Mouse (Mus musculus): Measurements from ENCODE around the gene Slc16a3.

The Slc16a3 gene

DNA sequence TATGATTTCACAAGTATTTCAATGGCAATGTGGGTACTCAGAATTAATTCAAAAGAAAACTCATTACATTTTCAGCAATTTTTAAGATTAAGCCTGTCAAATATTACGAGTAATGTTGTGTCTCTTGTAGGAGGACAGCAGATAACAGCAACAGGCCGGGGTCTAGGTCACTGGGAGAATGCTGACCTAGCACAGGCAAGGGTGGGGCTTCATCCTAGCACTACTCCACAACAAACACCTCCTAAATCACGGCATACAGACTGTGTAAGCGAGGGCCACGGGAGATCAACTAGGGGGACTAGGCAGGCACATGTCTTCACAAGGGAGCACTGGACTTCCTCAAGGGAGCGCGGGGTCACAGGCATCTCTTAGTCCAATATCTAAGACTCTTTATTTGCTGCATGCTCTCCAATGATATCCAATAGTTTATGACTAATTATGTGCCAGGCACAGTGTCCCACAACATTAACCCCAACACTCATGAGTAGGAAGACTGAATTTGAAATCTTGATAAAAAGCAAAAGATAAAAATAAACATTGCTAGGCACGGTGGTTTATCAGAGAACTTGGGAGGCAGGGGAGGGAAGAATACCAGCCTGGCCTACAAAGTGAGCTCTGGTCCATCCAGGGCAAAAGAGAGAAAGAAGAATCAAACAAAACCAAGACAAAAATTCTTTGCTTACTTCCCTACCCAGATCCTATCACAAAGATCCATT is 31.6 kb downstream of the Slc16a3 start:
- DNase-seq, result no peak

DNA sequence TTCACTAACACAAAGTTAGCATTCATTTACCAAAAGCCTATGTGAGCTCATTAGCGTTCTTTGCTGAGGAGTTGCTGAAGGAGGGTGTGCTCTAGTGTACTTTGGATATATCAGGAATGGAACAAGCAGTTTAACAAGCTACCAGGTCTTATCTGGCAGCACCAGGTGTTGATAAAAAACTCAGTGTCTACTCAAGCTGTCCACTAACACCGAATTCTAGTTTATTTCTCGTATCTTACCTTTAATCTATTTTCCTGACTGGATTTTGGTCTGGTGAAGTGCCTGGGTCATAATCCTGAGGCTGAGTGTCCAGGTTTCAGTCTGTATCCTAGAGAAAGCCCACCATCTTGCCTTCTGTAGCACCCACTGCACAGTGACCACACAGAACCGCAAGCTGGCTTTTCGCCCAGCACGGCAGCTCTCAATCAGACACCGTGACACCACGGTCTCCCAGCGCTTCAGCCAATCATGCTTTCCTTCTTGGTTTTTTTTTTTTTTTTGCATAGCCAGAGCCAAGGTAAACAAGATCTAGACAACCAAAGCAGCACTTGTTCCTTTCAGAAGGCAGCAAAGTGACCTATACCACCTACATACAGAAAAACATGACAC is 32.3 kb downstream of the Slc16a3 start:
- DNase-seq, result no peak

DNA sequence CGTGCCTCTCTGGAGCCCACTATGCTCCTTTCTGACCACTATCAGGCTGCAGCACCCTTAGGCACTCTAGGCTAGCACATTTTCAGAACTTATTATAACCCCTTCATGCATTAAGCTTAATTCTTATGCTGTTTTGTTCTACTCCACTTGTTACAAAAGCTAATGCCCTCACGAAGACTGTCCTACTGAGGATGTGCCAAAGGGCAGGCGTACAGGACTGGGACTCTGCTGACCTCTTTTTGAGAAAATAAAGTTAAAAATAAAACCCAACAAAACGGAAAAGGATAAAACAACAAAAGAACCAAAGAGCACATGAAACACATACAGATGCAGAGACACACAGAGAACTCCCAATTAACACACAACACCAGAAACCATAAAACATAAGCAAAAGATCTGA is 33.4 kb downstream of the Slc16a3 start:
- DNase-seq, result no peak

DNA sequence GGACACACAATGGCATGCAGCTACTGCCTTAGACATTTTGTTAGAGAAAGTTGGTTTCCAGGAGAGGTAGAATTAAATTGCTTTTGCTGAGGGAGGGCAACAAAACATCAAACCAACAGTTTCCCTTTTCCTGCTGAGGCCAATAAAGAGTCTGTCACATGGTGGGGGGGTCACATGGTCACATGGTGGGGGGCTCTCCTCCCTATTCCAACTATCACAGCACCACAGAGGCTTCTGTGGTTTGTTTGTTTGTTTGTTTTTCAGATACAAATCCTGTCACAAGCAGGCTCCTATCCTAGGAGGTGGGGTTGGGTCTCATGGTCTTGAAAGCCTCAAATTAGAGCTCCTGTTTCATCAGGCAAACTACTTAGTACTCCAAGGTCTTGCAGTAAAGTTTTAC is 34.2 kb downstream of the Slc16a3 start:
- no peak for DNase-seq

DNA sequence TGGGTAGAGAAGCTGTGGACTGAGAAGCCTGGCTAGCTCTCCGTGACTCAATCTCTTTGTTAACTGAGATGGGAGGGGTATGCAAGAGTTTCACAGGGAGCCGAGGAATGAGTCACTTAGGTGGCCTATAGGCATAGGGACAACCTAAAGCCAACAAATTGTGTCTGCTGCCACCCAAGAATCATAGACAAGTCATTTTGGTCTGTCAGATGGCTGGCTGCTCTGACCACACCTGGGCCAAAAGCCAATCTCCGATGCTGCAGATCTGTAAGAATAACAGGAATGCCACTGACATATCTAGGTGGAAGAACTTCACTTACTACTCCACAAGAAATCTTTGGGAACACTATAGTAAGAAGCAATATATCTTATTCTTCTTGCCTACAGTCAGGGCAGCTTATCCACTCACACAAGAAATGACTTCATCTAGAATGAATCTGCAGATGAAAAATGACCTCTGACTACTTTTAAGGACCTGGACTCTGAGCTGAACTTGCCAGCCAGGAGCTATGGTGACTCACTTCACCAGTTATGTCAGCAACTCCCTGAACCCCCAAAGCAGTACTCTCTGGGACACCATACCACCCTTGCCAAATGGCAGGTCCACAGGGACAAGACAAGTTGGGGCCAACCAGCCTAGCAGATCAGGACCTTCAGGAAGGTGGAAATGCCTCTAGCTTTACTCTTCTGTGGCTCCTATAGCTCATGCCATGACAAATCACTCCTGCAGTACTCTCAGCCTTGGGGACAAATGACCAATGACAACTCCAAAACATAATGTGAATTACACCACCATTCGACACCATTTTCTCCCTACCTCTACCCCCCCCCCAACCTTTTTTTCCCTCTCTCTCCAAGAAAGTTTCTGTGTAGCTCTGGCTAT is 36.4 kb downstream of the Slc16a3 start:
- no peak for DNase-seq

DNA sequence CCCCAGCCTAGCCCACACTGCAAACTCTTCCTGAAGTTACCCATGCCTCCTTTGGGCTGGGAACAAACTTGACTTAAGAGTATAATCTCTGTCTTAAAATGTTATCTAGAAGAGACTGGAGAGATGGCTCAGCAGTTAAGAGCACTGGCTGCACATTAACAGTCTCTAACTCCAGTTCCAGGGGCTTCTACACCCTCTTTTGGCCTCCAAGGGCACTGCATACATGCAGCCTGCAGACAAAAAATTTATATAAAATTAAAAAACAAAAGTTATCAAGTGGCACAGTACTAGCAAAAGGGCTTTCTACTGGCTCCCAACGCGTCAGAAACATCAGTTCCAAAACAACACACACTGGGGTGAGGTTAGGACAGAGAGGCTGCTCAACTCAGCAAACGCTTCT is 39.3 kb downstream of the Slc16a3 start:
- DNase-seq, result no peak

DNA sequence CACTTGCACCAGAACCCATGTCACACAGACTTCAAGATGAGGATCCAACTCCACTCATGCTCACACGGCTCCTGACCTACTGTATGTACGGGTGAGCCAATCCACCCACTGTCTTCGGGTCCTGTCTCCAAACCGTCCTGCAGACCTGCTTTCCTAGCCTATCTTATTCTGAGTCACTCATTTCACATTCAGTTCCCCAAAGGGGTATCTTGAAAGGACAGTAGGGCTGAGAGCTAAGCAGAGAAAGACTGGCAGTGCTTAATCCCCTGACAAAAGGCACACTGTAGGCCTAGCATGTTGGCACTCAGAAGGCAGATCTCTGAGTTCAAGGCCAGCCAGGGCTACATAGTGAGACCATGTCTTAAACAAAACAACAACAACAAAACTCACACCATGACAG is 40.1 kb downstream of the Slc16a3 start:
- DNase-seq, result no peak

DNA sequence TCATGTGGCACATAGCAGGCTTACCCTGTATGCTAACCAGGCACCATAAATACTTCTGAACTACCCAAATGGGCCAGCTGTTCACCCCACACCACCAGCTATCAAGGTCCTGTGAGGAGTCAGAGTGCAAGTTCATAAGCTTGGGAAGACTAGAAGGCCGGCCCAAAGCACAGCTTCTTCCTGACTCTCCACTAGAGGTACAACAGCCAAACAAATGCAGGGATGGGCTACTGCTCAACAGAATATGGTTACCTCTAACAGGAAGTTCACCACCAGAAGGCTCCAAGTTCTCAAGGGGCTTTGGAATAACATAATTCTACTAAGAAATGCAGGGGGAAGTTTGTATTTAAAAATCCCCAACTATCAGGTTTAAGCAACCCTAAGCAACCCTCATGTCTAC is 41.2 kb downstream of the Slc16a3 start:
- DNase-seq, result no peak

DNA sequence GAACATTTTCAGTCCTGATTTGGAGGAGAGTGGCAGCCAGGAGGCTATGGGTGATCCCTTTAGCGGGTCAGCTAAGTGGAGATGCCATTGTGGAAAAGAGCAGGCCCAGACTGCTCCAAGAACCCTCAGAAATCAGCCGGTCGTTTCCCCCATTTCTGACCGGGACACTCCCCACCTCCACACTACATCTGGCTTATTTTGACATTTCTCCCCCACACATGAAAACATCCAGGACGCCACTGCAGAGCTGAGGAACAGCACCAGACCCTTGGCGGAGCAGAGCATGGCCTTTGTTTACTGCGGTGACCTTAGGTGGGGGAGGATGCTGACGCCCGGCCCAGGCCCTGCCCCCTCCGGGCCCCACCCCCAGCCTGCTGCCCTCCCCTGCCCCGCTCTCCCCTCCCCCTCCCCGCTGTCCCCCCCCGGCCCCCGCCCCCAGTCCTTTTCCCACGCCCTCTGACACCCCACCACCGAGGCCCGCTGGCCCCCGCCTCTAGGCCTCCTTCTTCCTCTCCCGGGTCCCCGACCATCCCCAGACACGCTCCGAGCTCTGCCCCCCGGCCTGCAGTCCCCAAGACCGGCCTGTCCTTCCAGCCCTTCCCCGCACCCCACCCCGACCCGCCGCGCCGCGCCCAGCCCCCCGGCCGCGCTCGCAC is 42.0 kb downstream of the Slc16a3 start:
- peak in 1 of 2 experiments; percentile 42 for DNase-seq

DNA sequence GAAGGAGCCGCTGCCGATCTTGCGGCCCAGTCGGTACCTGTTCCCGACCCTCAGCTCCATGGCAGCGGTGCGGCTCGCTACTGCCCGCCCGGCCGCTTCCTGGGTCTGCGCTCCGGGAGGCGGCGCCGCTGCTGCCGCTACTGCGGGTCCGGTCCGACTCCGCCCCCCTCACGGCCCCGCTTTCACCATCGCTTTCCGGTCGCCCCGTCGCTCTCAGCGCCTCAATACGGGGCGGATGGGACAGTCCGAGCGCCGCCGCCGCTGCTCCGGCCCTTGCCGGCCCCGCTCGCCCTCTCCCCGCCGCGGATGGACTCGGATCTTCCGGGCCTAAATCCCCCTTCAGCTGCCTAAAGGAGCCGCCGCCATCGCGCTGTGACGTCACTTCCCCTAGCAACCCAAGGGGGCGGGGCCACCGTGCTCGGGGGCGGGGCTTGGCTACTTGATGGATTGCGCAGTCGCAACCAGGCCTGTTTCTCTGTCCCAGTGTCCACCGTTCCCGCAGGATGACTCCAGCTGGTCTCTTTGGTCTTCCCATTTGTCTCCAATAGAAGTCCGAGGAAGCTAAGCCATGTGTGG is 42.8 kb downstream of the Slc16a3 start, which contains the start of gene Csnk1d:
Gene Csnk1d, minus strand, starts transcription at position 380 of the 576 bp plus-strand sequence.
- peak; percentile 95 to 100 for DNase-seq

DNA sequence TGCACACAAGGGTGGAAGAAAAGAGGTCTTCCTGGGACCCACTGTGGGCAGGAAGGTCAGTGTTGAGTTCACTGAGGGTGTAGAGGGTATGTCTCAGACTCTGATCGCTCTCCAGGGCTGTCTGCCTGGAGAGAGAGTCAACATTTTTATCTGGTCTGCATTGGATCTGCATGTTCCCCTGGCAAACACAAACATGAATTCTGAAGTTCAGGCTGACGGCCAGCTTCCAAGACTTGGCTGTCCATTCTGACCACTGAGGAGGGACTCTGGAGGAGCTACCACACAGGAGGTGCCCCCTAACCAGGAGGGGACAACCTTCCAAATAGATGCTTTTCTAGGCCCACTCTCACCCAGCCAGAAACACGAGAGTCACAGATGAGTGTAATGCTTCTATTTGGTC is 43.5 kb downstream of the Slc16a3 start:
- no peak for DNase-seq

DNA sequence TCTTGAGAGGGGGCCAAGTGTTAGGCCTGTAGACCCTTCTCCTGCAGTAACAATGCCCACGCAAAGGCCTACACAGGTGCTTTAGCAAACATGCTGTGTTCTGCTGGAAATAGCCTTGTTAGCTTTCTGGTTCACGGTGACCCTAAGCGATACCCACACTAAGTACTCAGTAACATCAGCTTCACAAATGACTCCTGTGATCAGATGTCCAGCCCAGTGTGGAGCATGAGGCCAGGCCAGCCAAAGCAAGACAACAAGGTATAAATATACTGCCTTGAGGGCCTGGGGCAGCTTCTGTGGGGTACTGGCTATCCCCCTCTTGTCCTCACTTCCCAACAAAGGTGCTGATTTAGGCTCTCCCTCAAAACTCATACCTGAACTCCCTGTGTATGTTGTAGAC is 44.8 kb downstream of the Slc16a3 start:
- DNase-seq, result no peak

DNA sequence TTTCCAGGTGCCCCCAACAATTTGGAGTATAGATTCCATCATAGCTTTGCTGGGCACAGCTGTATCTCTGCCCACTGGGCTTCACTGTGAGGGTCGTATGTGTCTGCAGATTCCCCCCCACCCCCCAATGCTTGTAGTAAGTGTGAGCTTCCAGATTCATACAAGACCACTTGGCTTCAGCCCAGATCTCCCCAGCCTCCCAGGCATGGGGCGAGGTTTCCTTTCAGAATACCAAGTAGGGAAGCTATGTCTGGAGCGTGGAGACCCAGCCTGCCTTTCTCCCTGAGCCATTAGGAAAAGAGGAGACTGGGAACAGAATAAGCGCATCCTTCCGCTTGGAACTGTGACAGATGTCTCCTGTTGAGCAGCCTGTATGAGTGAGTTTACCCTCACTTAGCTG is 45.3 kb downstream of the Slc16a3 start:
- no peak for DNase-seq

DNA sequence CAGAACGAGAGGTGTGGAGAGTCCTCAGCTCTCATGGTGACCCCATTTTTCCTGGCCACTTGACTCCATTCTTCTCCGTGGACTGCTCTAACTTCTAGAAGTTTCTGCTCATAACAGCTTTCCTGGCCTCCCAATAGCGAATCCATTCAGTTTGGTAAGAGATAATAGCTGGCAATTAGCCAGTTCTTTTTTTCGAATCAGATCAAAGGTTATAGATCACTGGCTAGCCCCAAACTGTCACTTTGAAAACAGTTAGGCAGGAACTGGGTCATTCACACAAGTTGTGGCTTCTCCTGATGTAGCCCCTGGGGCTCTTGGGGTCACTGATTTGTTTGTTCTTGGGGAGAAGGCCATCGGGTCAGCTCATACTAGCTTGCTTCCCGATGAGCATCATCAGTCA is 46.5 kb downstream of the Slc16a3 start:
- DNase-seq, result no peak

DNA sequence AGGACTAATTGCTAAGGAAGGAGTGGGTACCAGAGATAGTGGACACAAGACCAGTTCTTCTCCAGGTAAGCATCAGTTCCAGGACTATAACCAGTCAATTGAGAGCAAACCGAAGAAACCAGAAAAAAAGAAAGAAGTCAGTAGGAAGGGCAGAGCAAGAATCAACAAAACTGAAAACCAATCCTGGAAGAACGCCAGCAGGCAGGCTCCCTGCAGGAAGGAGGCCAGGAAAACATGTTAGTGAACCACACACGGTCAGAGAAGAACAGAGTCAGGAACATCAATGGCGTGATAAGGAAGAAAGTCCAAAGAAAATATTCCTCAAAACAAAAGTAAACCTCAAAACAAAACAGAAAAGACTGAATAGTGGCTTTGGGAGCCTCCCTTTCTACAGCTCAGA is 53.7 kb downstream of the Slc16a3 start:
- DNase-seq, result no peak

DNA sequence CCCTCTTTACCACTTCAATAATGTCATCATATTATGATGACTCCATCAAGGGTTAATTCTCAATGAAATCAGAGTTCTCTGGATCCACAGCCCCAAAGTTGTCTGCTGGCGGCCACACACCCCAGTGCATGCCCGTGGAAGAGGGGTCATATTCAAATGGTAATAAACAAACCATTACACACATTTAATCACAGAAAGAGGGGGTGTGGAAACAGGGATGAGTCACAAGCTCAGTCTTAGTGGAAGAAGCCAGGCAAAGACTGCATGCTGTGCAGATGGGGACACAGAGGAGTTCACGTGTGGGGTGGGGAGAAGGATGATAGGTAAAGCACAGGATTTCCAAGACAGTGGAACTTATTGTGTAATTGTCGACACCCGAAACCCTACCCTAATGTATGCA is 56.0 kb downstream of the Slc16a3 start:
- no peak for DNase-seq

DNA sequence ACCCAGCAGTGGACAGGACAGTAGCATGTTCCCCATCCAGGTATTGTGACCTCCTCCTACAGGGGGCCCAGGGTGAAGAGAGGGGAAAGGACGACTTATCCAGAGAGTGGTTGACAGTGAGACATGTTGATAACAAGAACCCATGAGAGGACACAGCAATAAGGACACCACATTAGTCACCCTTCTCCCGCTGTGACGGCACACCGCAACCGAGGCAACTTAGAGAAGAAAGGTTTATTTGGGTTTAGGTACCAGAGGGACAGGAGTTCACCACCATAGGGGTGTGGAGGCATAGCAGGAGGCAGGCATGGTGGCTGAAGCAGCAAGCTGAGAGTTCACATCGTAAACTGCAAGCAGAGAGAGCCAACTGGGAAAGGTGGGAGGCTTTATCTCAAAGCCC is 57.9 kb downstream of the Slc16a3 start:
- DNase-seq, result no peak

DNA sequence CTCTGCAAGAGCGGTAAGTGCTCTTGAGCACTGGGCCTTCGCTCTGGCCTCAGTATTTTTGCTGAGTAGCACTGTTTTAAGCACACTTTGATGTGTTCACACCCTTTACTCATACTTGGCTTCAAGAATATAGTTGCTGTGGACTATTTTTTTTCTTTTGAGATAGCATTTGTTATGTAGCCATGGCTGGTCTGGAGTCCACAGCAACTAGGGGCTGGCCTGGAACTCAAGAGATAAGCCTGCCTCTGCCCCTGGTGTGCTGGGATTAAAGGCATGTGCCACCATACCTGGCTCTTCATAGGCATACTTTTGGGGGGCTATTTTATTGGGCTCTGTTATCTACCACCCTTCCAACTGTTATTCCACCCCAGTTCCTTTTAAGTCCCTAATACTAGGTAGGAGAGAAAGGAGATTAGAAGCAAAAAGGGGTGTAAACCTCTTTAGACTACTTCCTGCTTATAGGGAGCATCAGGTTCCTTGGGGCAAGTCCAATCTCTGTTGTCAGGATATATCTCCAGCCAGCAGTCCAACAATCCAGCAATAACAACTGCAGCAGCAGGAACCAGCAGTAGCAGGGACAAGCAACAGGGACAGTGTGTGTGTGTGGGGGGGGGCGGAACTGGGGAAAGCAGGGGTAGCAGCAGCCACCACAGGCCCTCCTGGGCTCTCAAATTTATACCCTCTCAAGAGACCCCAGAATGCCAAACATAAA is 61.9 kb downstream of the Slc16a3 start:
- no peak for DNase-seq

Data from spleen, adult 18-20 months (tissue).